In the genomic region with DNA sequence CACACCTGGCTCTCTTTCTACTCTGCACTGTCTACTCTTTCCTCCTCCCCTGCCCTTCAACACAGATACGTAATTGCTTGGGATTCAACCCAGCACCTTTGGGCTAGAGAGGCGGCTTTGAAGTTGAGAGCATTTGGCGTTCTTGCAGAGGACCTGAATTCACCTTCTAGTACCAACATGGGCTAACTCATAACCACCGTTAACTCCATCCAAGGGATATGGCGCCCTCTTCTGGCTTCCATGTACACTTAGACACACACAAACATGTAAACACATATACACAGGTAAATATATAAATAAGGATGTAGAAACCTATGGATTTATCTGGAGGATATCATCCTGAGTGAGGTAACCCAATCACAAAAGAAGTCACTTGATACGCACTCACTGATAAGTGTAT, we compare ENCODE assay signal across 9 mouse cellular contexts. TPM values are rescaled to one million over a fixed set of nuclear protein-coding genes. Genes with fewer than 3 reads are reported as not detected.
A peak's percentile ranks its signal among the peaks of the same experiment; 100 is the strongest.
DNase-seq lines count a peak whose midpoint lies in the region; ATAC-seq and TF ChIP-seq lines count a peak whose summit lies in the region.
"Had no signal": no experiment of that assay in that cellular context is flagged by ENCODE, and none has a peak within 500 bp of the region (broad histone marks: within the 10 kb centered on the region; RNA-seq: fewer than 3 reads in every experiment).

No protein-coding gene starts in this region.

- no peaks in the 10 kb centered on the region for H3K9me3 ChIP-seq in forebrain, postnatal 0 days (ENCODE audit: low read length)
- no peaks in the 10 kb centered on the region for H3K9me3 ChIP-seq in forebrain, embryonic 16.5 days (ENCODE audit: control insufficient read depth, low read length)
- H3K9me3 ChIP-seq: hindbrain, embryonic 15.5 days had no signal

- no peak overlapping the region for H3K4me2 ChIP-seq in forebrain, postnatal 0 days (ENCODE audit: low read depth)
- H3K4me2 ChIP-seq in forebrain, embryonic 16.5 days (ENCODE audit: low read length): no peak overlapping the region
- H3K4me2 ChIP-seq: hindbrain, embryonic 15.5 days had no signal

- DNase-seq in forebrain, postnatal 0 days: no peak
- DNase-seq in urinary bladder, postnatal 25 days (ENCODE audit: low spot score): peak; percentile 66
- no peak for DNase-seq in urinary bladder, postnatal 10 days (ENCODE audit: low spot score)
- DNase-seq in embryo, embryonic 10 days (ENCODE audit: low spot score): peak; percentile 83
- peak; percentile 73 to 83 for DNase-seq in kidney, postnatal 25 days
- DNase-seq in retina, postnatal 1 day: peak; percentile 59
- DNase-seq in ovary, postnatal 10 days (ENCODE audit: low spot score): no peak

- WGBS in forebrain, postnatal 0 days: 55% methylated on average over 6 of the region's 6 CpGs
- WGBS in forebrain, embryonic 16.5 days: 58% methylated on average over 6 of the region's 6 CpGs

- no peaks in the 10 kb centered on the region for H3K4me1 ChIP-seq in forebrain, postnatal 0 days (ENCODE audit: insufficient read depth)
- no peaks in the 10 kb centered on the region for H3K4me1 ChIP-seq in forebrain, embryonic 16.5 days (replicated peaks; ENCODE audit: control insufficient read depth, insufficient read depth, low read length)
- H3K4me1 ChIP-seq: hindbrain, embryonic 15.5 days had no signal

- H3K27ac ChIP-seq in forebrain, postnatal 0 days (ENCODE audit: low read depth, low read length): no peak overlapping the region
- H3K27ac ChIP-seq in forebrain, embryonic 16.5 days (ENCODE audit: low read length): no peak overlapping the region
- H3K27ac ChIP-seq: hindbrain, embryonic 15.5 days had no signal

- H3K4me3 ChIP-seq in forebrain, postnatal 0 days (ENCODE audit: low read depth, low read length): no peak overlapping the region
- H3K4me3 ChIP-seq in forebrain, embryonic 16.5 days (replicated peaks; ENCODE audit: low read length): no peak overlapping the region
- H3K4me3 ChIP-seq: hindbrain, embryonic 15.5 days had no signal

- TF ChIP-seq CTCF in forebrain, postnatal 0 days (IDR thresholded peaks at IDR 0.05; ENCODE audit: low read depth): peak; percentile 48

- ATAC-seq in forebrain, postnatal 0 days: no peak
- ATAC-seq in forebrain, embryonic 16.5 days: no peak

- no peak overlapping the region for H3K9ac ChIP-seq in forebrain, postnatal 0 days
- no peak overlapping the region for H3K9ac ChIP-seq in forebrain, embryonic 16.5 days (replicated peaks; ENCODE audit: low read depth, low read length)
- H3K9ac ChIP-seq: hindbrain, embryonic 15.5 days had no signal

- H3K27me3 ChIP-seq in forebrain, postnatal 0 days (ENCODE audit: insufficient read depth, low read length): no peaks in the 10 kb centered on the region
- H3K27me3 ChIP-seq in forebrain, embryonic 16.5 days (replicated peaks; ENCODE audit: control insufficient read depth, insufficient read depth, low read length): no peaks in the 10 kb centered on the region
- H3K27me3 ChIP-seq: hindbrain, embryonic 15.5 days had no signal

- no peaks in the 10 kb centered on the region for H3K36me3 ChIP-seq in forebrain, postnatal 0 days (ENCODE audit: insufficient read depth)
- no peaks in the 10 kb centered on the region for H3K36me3 ChIP-seq in forebrain, embryonic 16.5 days (ENCODE audit: control insufficient read depth, insufficient read depth)
- H3K36me3 ChIP-seq: hindbrain, embryonic 15.5 days had no signal

RNA-seq across cellular contexts. Expression of gene Plin2, which starts 25.2 kb away (rescaled TPM):
- 32.7 and 35.5 TPM in 2 replicates for total RNA-seq in forebrain, postnatal 0 days (2014; rRNA removed)
- 35.5 and 36.2 TPM in 2 replicates for polyA plus RNA-seq in forebrain, postnatal 0 days (2015; fragmentation: Nextera tagmentation; extraction: Ambion mirVana)
- polyA plus RNA-seq in forebrain, embryonic 16.5 days (2015; fragmentation: Nextera tagmentation; extraction: Ambion mirVana): 37.3 and 43.7 TPM in 2 replicates

RNA-seq across cellular contexts. Expression of gene Dennd4c, which starts 53.3 kb away (rescaled TPM):
- total RNA-seq in forebrain, postnatal 0 days (2014; rRNA removed): 11.6 and 28.7 TPM in 2 replicates
- 0.89 and 1.9 TPM in 2 replicates for polyA plus RNA-seq in forebrain, postnatal 0 days (2015; fragmentation: Nextera tagmentation; extraction: Ambion mirVana)
- polyA plus RNA-seq in forebrain, embryonic 16.5 days (2015; fragmentation: Nextera tagmentation; extraction: Ambion mirVana): 3.2 and 4.7 TPM in 2 replicates

Comparison
In these comparisons a context has a peak if more than half of its experiments do, and no peak if none do; other contexts are left out.
1. DNase-seq: peak in urinary bladder, postnatal 25 days (single experiment), embryo, embryonic 10 days (single experiment), kidney, postnatal 25 days (2 of 2) and retina, postnatal 1 day (single experiment); none in forebrain, postnatal 0 days (single experiment), urinary bladder, postnatal 10 days (single experiment) and ovary, postnatal 10 days (single experiment).